Mouse (Mus musculus) testis, adult 2 months (tissue): ENCODE measurements at regions not wholly inside any gene's neighbourhood (a gene's known extent, or its start where the extent isn't known, plus 50 kb on each side); places are given as distances from the start of the nearest gene placed in this dataset.

ENCODE experiments used
- H3K27ac ChIP-seq: fragments of 200-500 bp; 2 replicates; pipeline ENCODE4 v1.5.1; 2012; ENCODE audit warnings: low read depth, low read length; ENCODE audit not compliant: control insufficient read depth, insufficient read depth
- H3K27me3 ChIP-seq: fragments of 200-500 bp; 2 replicates; pipeline ENCODE4 v1.6.1; 2012; ENCODE audit warnings: mild to moderate bottlenecking, low read length, moderate library complexity; ENCODE audit not compliant: control insufficient read depth, insufficient read depth
- H3K36me3 ChIP-seq: fragments of 200-500 bp; 2 replicates; pipeline ENCODE4 v1.6.1; 2012; ENCODE audit warnings: mild to moderate bottlenecking, low read length; ENCODE audit not compliant: control insufficient read depth, insufficient read depth
- H3K4me1 ChIP-seq: fragments of 200-500 bp; 2 replicates; pipeline ENCODE4 v1.6.1; 2012; ENCODE audit warnings: low read length; ENCODE audit not compliant: control insufficient read depth, insufficient read depth
- H3K4me3 ChIP-seq: fragments of 200-500 bp; 2 replicates; pipeline ENCODE4 v1.5.1; 2012; ENCODE audit warnings: low read depth, mild to moderate bottlenecking, low read length, moderate library complexity, mixed read lengths; ENCODE audit not compliant: control insufficient read depth
- CTCF ChIP-seq: fragments of 200-500 bp; IDR thresholded peaks from 2 replicates; pipeline ENCODE4 v1.5.1; 2012; ENCODE audit warnings: low read depth, mild to moderate bottlenecking, inconsistent platforms, low read length, moderate library complexity; ENCODE audit not compliant: control insufficient read depth, insufficient read depth, insufficient replicate concordance
- POLR2A ChIP-seq: fragments of 200-500 bp; IDR thresholded peaks from 2 replicates; pipeline ENCODE4 v1.6.1; 2012; ENCODE audit warnings: low read depth, mild to moderate bottlenecking, inconsistent platforms, low read length, moderate library complexity; ENCODE audit not compliant: control insufficient read depth

- no peak overlapping the region for H3K4me3 ChIP-seq
Measured at GRCm38 (mm10) chr9:63896073-63896807, 125.6 kb downstream of the Smad6 start.

DNA sequence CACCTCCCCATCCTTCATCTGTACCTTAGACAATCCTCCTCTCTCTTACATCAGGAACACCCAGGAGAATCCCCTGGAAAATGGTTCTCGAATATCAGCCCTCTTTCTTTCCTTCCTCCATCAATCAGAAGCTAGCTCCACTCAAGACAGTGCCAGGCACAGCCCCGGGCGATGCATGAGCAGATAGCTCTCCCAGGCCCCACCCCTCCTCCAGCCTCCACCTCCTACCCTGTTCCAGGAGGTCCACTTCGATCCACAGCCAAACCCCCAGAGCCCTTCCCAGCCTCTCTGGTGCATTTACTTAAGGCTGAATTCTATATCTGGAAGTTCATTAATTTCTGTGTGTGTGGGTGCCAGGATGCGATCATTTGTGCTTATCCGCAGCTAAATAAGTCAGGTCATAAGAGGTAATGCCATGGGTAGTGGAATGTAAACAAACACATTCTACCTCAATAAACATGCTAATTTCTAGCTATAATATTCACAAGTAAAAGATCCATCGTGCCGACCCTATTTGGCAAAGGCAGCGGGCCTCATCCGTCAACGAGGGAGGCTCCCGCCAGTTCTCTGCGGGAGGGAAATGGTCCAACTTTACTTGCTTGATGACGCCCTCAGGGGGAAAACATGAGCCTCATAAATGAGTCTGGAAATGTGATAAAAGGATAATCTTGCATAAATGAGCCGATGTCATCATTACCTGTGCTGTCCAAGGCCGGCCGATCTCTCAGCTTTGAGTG is 129.5 kb downstream of the Smad6 start:
- Histone ChIP-seq H3K27me3 (no peaks in the 10 kb centered on the region), H3K4me1 (no peaks in the 10 kb centered on the region), H3K36me3 (no peaks in the 10 kb centered on the region), H3K27ac (no peak overlapping the region), H3K4me3 (no peak overlapping the region)
- TF ChIP-seq CTCF, result no peak
- no peak for TF ChIP-seq POLR2A

More at GRCm38 (mm10) chr9:63896073-63896807, 125.6 kb downstream of the Smad6 start:
- no peak overlapping the region for H3K27ac ChIP-seq
- TF ChIP-seq POLR2A (no peak), CTCF (no peak)
- H3K4me1 ChIP-seq, result no peaks in the 10 kb centered on the region
- no peaks in the 10 kb centered on the region for H3K27me3 ChIP-seq
- H3K36me3 ChIP-seq, result no peaks in the 10 kb centered on the region

DNA sequence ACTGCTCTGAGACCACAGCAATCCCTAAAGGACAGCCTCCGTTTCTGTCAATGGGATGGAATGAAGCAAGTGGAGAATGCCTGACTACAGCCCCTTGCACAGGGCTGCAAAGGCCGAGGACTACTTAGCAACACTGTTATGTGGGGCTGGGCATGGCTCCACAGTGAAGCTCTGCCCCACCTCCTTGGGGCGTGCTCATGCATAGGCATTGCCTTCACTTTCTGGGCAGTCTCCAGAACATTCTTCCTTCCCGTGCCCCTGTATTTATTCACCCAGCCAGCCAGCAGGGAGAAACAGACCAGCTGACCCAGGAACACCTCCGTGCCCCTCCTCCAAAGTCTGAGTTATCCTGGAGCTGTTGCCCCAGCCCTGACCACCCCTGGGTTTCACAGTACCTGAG is 131.1 kb downstream of the Smad6 start:
- H3K36me3 ChIP-seq, result no peaks in the 10 kb centered on the region
- H3K27ac ChIP-seq, result no peak overlapping the region
- no peaks in the 10 kb centered on the region for H3K4me1 ChIP-seq
- H3K27me3 ChIP-seq, result no peaks in the 10 kb centered on the region
- TF ChIP-seq CTCF (no peak), POLR2A (no peak)
- no peak overlapping the region for H3K4me3 ChIP-seq

DNA sequence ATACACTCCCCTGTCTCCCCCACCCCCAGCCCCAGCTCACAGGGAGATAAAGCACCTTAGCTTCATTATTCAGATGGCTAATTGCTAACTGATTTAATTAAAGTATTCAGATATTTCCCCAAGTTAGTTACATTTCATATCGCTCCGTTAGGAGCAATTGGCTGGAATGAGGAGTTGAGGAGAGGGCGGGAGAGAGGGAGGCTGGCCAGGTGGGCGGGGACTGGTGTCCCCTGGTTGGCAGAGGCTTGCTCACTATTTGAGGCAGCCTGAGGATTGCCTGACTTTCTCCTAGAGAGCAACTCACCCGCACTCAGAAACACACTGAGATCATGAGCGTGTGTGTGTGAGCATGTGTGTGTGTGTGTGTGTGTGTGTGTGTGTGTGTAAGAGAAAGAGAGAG is 131.8 kb upstream of the Smad3 start:
- no peak overlapping the region for H3K4me3 ChIP-seq
- no peaks in the 10 kb centered on the region for H3K27me3 ChIP-seq
- H3K4me1 ChIP-seq, result no peaks in the 10 kb centered on the region
- TF ChIP-seq CTCF, result no peak
- no peak for TF ChIP-seq POLR2A
- no peak overlapping the region for H3K27ac ChIP-seq
- H3K36me3 ChIP-seq, result no peaks in the 10 kb centered on the region

DNA sequence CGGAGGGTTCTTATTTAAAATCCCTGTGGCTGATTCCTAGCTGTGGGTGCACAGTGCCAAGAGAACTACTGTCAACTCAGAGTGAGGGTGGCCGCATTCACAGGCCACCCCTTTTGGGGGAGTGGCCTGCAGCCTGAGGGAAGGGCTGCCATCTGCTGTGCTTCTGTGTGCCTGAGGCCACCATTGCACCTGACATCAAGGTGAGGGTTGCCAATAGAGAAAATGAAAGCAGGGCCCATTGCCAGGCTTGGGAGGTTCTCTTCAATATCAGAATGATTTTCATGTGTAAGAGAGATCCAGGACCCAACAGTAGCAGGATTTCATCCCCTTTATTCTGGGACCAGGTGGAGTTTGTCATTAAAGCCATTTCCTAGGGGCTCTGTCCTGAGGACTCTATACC is 127.2 kb upstream of the Smad3 start:
- TF ChIP-seq POLR2A (no peak), CTCF (no peak)

GRCm38 (mm10) chr9:63883738-63884520 is 126.1 kb upstream of the Smad3 start:
- no peak for TF ChIP-seq POLR2A
- TF ChIP-seq CTCF, result peak; percentile 54; the same call in 1 of the 2 replicates
- no peaks in the 10 kb centered on the region; the same call in 1 of the 2 replicates for H3K27me3 ChIP-seq
- no peak overlapping the region for H3K27ac ChIP-seq
- H3K4me1 ChIP-seq, result peaks cover 15% of the 10 kb centered on the region
- no peaks in the 10 kb centered on the region for H3K36me3 ChIP-seq
- no peak overlapping the region for H3K4me3 ChIP-seq

More for the DNA sequence above, 127.2 kb upstream of the Smad3 start:
- Histone ChIP-seq H3K27ac (no peak overlapping the region), H3K27me3 (no peaks in the 10 kb centered on the region; the same call in 1 of the 2 replicates), H3K4me3 (no peak overlapping the region), H3K36me3 (no peaks in the 10 kb centered on the region), H3K4me1 (peaks cover 11% of the 10 kb centered on the region)

GRCm38 (mm10) chr9:63881692-63882091 is 123.9 kb upstream of the Smad3 start:
- Histone ChIP-seq H3K36me3 (no peaks in the 10 kb centered on the region), H3K27me3 (no peaks in the 10 kb centered on the region; the same call in 1 of the 2 replicates), H3K4me3 (no peak overlapping the region), H3K27ac (no peak overlapping the region), H3K4me1 (peaks cover 15% of the 10 kb centered on the region)
- TF ChIP-seq POLR2A (no peak), CTCF (no peak)
